19 mouse cellular contexts compared by ENCODE assay signal in the genomic region with DNA sequence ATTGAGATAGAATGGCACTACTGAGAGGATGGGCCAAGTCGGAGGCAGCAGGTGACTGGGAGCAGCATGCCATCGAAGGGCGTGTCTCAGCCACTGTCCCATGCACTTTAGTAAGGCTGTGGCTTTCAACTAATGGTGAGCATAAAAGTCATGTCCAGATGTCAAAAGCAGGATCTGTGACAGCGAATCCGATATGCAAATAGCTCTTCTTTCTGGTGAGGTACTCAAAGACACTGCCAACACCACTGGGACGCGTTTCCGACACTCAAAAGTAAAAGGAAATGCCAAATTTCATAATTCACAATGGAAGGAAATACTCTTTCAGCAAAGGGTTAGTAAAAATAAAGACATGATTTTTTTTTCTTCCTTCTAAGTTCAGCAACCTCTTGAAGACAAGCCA.
DNase-seq lines count a peak whose midpoint lies in the region; TF ChIP-seq lines count a peak whose summit lies in the region.
"Had no signal": no experiment of that assay in that cellular context is flagged by ENCODE, and none has a peak within 500 bp of the region (broad histone marks: within the 10 kb centered on the region; RNA-seq: fewer than 3 reads in every experiment).

No protein-coding gene starts in this region.

- H3K4me3 ChIP-seq in layer of hippocampus, adult 2 months = no peak overlapping the region
- H3K4me3 ChIP-seq: embryonic facial prominence, embryonic 15.5 days; heart, embryonic 13.5 days; intestine, embryonic 15.5 days; limb, embryonic 13.5 days; liver, embryonic 12.5 days; midbrain, embryonic 12.5 days; stomach, embryonic 15.5 days had no signal

- TF ChIP-seq CTCF in layer of hippocampus, adult 2 months (conservative IDR thresholded peaks at IDR 0.05) = no peak

- H3K27ac ChIP-seq in layer of hippocampus, adult 2 months = peak overlapping the region; percentile 86
- H3K27ac ChIP-seq: embryonic facial prominence, embryonic 15.5 days; heart, embryonic 13.5 days; hindbrain, embryonic 14.5 days; intestine, embryonic 15.5 days; limb, embryonic 13.5 days; liver, embryonic 12.5 days; midbrain, embryonic 12.5 days; stomach, embryonic 15.5 days had no signal

- peak; percentile 31 for DNase-seq in kidney, adult 11 months
- no peak for DNase-seq in kidney, adult 18-20 months
- no peak for DNase-seq in layer of hippocampus, adult 2 months (ENCODE audit: low spot score in 2 of 2)
- DNase-seq in layer of hippocampus, adult 18-20 months (ENCODE audit: low spot score in 2 of 2) = no peak
- DNase-seq in R1 (ENCODE audit: low read depth, low spot score) (peak; percentile 37), ZHBTc4 (ENCODE audit: low read depth, low spot score) (peak; percentile 45)
- no peak for DNase-seq in neural tube, embryonic 10.5 days (ENCODE audit: extremely low spot score, low spot score)
- DNase-seq: adrenal gland, postnatal 14 days; heart, postnatal 14 days; thymus, adult 18-20 months; thymus, postnatal 36 days had no signal

Comparison
In these comparisons a context has a peak if more than half of its experiments do, and no peak if none do; other contexts are left out.
1. DNase-seq: peak in kidney, adult 11 months (single experiment), R1 (single experiment) and ZHBTc4 (single experiment); none in kidney, adult 18-20 months (single experiment), layer of hippocampus, adult 2 months (0 of 2), layer of hippocampus, adult 18-20 months (0 of 2) and neural tube, embryonic 10.5 days (single experiment).